ENCODE assay signal across 28 mouse cellular contexts in the genomic region with DNA sequence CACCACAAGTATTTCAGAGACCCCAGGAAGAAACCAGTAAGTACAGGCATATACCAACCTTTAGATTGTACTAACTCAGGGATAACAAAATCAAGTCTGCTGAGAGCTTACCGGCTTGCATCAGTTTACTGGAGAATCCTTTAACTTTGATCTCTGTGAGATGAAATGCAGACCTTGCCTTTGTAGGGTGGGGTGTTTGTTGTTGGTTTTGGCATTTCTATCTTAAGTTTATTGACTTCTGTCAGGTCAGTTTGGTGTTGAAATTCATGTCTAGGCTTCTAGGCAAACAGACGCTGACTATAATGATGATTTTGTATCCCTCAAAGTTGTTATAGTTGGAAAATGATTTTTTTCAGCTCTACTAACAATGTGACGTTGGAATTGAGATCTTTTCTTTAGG.
"Had no signal": no experiment of that assay in that cellular context is flagged by ENCODE, and none has a peak within 500 bp of the region (broad histone marks: within the 10 kb centered on the region; RNA-seq: fewer than 3 reads in every experiment).

No protein-coding gene starts in this region.

- DNase-seq: left cerebral cortex, postnatal 4 days; liver, embryonic 13.5 days; liver, postnatal 0 days; lung, adult 18-20 months; lung, adult 2 months; lung, embryonic 14.5 days; lung, postnatal 10 days; lung, postnatal 14 days; lung, postnatal 36 days; lung, postnatal 4 days; midbrain, embryonic 14.5 days had no signal

- H3K4me1 ChIP-seq: limb, embryonic 10.5 days; limb, embryonic 12.5 days; limb, embryonic 13.5 days; limb, embryonic 15.5 days; liver, embryonic 12.5 days; liver, embryonic 13.5 days; liver, embryonic 15.5 days; lung, embryonic 15.5 days; megakaryocyte, embryonic 14.5 days; midbrain, embryonic 10.5 days; midbrain, embryonic 12.5 days; midbrain, embryonic 13.5 days; midbrain, embryonic 15.5 days; neural tube, embryonic 12.5 days had no signal

- H3K27ac ChIP-seq: left cerebral cortex, adult 2 months; limb, embryonic 10.5 days; limb, embryonic 12.5 days; limb, embryonic 13.5 days; limb, embryonic 15.5 days; liver, embryonic 12.5 days; liver, embryonic 13.5 days; liver, embryonic 14.5 days; liver, embryonic 15.5 days; lung, embryonic 15.5 days; macrophage; midbrain, embryonic 10.5 days; midbrain, embryonic 12.5 days; midbrain, embryonic 13.5 days; midbrain, embryonic 15.5 days; neural tube, embryonic 12.5 days had no signal

- H3K9ac ChIP-seq: limb, embryonic 12.5 days; limb, embryonic 13.5 days; limb, embryonic 15.5 days; liver, embryonic 12.5 days; liver, embryonic 13.5 days; liver, embryonic 14.5 days; liver, embryonic 15.5 days; liver, postnatal 0 days; lung, embryonic 14.5 days; lung, embryonic 15.5 days; midbrain, embryonic 12.5 days; midbrain, embryonic 13.5 days; midbrain, embryonic 15.5 days; neural tube, embryonic 12.5 days had no signal

- H3K27me3 ChIP-seq: limb, embryonic 12.5 days; limb, embryonic 13.5 days; limb, embryonic 15.5 days; liver, embryonic 12.5 days; liver, embryonic 13.5 days; liver, embryonic 15.5 days; lung, embryonic 15.5 days; midbrain, embryonic 12.5 days; midbrain, embryonic 13.5 days; midbrain, embryonic 15.5 days; neural tube, embryonic 12.5 days had no signal

- H3K36me3 ChIP-seq: limb, embryonic 10.5 days; limb, embryonic 12.5 days; limb, embryonic 15.5 days; liver, embryonic 12.5 days; liver, embryonic 13.5 days; liver, embryonic 15.5 days; lung, embryonic 15.5 days; midbrain, embryonic 10.5 days; midbrain, embryonic 12.5 days; midbrain, embryonic 13.5 days; midbrain, embryonic 15.5 days; neural tube, embryonic 12.5 days had no signal

- H3K4me3 ChIP-seq: left cerebral cortex, adult 2 months; limb, embryonic 10.5 days; limb, embryonic 12.5 days; limb, embryonic 13.5 days; limb, embryonic 15.5 days; liver, embryonic 12.5 days; liver, embryonic 13.5 days; liver, embryonic 15.5 days; lung, embryonic 15.5 days; megakaryocyte, embryonic 14.5 days; midbrain, embryonic 10.5 days; midbrain, embryonic 12.5 days; midbrain, embryonic 13.5 days; midbrain, embryonic 15.5 days; myocyte; neural tube, embryonic 12.5 days had no signal
